Mouse (Mus musculus) G1E (cell line): ENCODE results near the gene Ccdc173. TPM values are rescaled to one million over a fixed set of nuclear protein-coding genes. Genes with fewer than 3 reads are reported as not detected.

ENCODE experiments used
- ATAC-seq: 2 replicates; pipeline ENCODE4 v1.8.0; 2016; ENCODE audit warnings: mild to moderate bottlenecking; ENCODE audit not compliant: insufficient number of reproducible peaks, poor library complexity, low FRiP score, severe bottlenecking; ENCODE audit errors: extremely low read depth
- DNase-seq: peaks from one replicate; pipeline ENCODE4 v3.0.0; 2012; ENCODE audit warnings: low spot score
- H3K27me3 ChIP-seq: 2 replicates; pipeline ENCODE4 v1.6.1; 2012; ENCODE audit warnings: mild to moderate bottlenecking, low read length, inconsistent platforms; ENCODE audit not compliant: insufficient read depth
- H3K36me3 ChIP-seq: replicated peaks from 2 replicates; pipeline ENCODE3; 2012; ENCODE audit warnings: mild to moderate bottlenecking, inconsistent platforms
- H3K4me1 ChIP-seq: 2 replicates; pipeline ENCODE4 v1.6.1; 2012; ENCODE audit warnings: low read depth, low read length, inconsistent platforms, mixed read lengths; ENCODE audit not compliant: insufficient read depth
- H3K4me3 ChIP-seq: 2 replicates; pipeline ENCODE4 v1.5.1; 2012; ENCODE audit warnings: low read depth, mild to moderate bottlenecking, inconsistent platforms, low read length, moderate library complexity, mixed read lengths
- H3K9me3 ChIP-seq: replicated peaks from 2 replicates; pipeline ENCODE4 v1.6.1; 2012; ENCODE audit warnings: inconsistent platforms
- CTCF ChIP-seq: IDR thresholded peaks from 2 replicates; pipeline ENCODE4 v1.5.1; 2012; ENCODE audit warnings: low read depth, low read length, inconsistent platforms, mixed read lengths
- GATA1 ChIP-seq: IDR thresholded peaks from 2 replicates; pipeline ENCODE4 v1.6.1; 2012; ENCODE audit warnings: borderline replicate concordance, low read length, inconsistent platforms, mixed read lengths
- GATA2 ChIP-seq: IDR thresholded peaks from 2 replicates; pipeline ENCODE4 v1.6.1; 2012; ENCODE audit warnings: low read depth, low read length, inconsistent platforms, borderline replicate concordance
- POLR2AphosphoS5 ChIP-seq: IDR thresholded peaks from 2 replicates; pipeline ENCODE4 v1.6.1; 2012; ENCODE audit warnings: low read depth, low read length, inconsistent platforms; ENCODE audit not compliant: insufficient replicate concordance
- TAL1 ChIP-seq: conservative IDR thresholded peaks from 2 replicates; pipeline ENCODE4 v1.6.1; 2012; ENCODE audit warnings: low read depth, low read length, inconsistent platforms, mixed read lengths
- polyA plus RNA-seq: library from polyadenylated mRNA; stranded (reverse); fragments of >175 nt; gene quantifications from 2 replicates; pipeline ENCODE4 v1.2.3, GENCODE M21; 2012
- total RNA-seq, 2 experiments: library from RNA; stranded (forward) in 1 of 2; stranded (reverse) in 1 of 2; fragments of 200-1000 nt in 1 of 2; fragments of >200 nt in 1 of 2; fragmentation: Nextera tagmentation in 1 of 2; gene quantifications; 2 replicates each; pipeline ENCODE4 v1.2.3; 2014 to 2017

Gene Ccdc173
- total and polyA plus RNA-seq, 3 experiments: 0.35 to 7.7 (median 6.1) TPM

- peaks cover 13% of the 10 kb centered on the region for H3K27me3 ChIP-seq
- no peak for ATAC-seq
- no peaks in the 10 kb centered on the region for H3K9me3 ChIP-seq
- peak within 1 kb of the TSS; percentile 89 for H3K4me3 ChIP-seq
- H3K4me1 ChIP-seq: peaks cover 18% of the 10 kb centered on the region
- no peak for DNase-seq
- H3K36me3 ChIP-seq: peaks cover 11% of the 10 kb centered on the region
- TF ChIP-seq TAL1 (no peak), CTCF (no peak), GATA2 (no peak), GATA1 (no peak), POLR2AphosphoS5 (no peak)
These were observed 67.1 kb downstream of the Ccdc173 start, which contains the start of gene Ppig for GRCm38 (mm10) chr2:69722273-69722649. Gene Ppig (plus strand): TSS chr2:69722545.

- Histone ChIP-seq H3K9me3 (no peaks in the 10 kb centered on the region), H3K4me1 (peaks cover 11% of the 10 kb centered on the region), H3K4me3 (no peak overlapping the region), H3K27me3 (peaks cover 13% of the 10 kb centered on the region), H3K36me3 (no peaks in the 10 kb centered on the region)
- no peak for ATAC-seq
- TF ChIP-seq GATA1: no peak
- TF ChIP-seq GATA2: no peak
- no peak for TF ChIP-seq POLR2AphosphoS5
- no peak for TF ChIP-seq TAL1
- no peak for TF ChIP-seq CTCF
- no peak for DNase-seq
These were observed 70.3 kb downstream of the Ccdc173 start for GRCm38 (mm10) chr2:69719121-69719520.

GRCm38 (mm10) chr2:69716483-69716882, 72.9 kb downstream of the Ccdc173 start:
- H3K27me3 ChIP-seq: peaks cover 13% of the 10 kb centered on the region
- H3K4me1 ChIP-seq: peaks cover 16% of the 10 kb centered on the region
- TF ChIP-seq GATA2 (no peak), TAL1 (no peak), GATA1 (no peak), CTCF (no peak), POLR2AphosphoS5 (no peak)
- H3K36me3 ChIP-seq: no peaks in the 10 kb centered on the region
- no peak for DNase-seq
- no peak overlapping the region for H3K4me3 ChIP-seq
- no peak for ATAC-seq
- no peaks in the 10 kb centered on the region for H3K9me3 ChIP-seq

GRCm38 (mm10) chr2:69714126-69714525, 75.2 kb downstream of the Ccdc173 start:
- DNase-seq: no peak
- TF ChIP-seq GATA1 (no peak), TAL1 (no peak), GATA2 (no peak), POLR2AphosphoS5 (no peak), CTCF (no peak)

GRCm38 (mm10) chr2:69713626-69714014, 75.8 kb downstream of the Ccdc173 start:
- H3K9me3 ChIP-seq: no peaks in the 10 kb centered on the region
- peak overlapping the region; percentile 95 for H3K4me3 ChIP-seq
- H3K27me3 ChIP-seq: peaks cover under 1% of the 10 kb centered on the region; the same call in 1 of the 2 replicates
- H3K4me1 ChIP-seq: peaks cover 22% of the 10 kb centered on the region
- peaks cover 18% of the 10 kb centered on the region for H3K36me3 ChIP-seq
- TF ChIP-seq POLR2AphosphoS5 (no peak), GATA2 (no peak), TAL1 (no peak), GATA1 (no peak), CTCF (no peak)
- ATAC-seq (no peak), DNase-seq (no peak)

More at GRCm38 (mm10) chr2:69714126-69714525, 75.2 kb downstream of the Ccdc173 start:
- Histone ChIP-seq H3K4me1 (peaks cover 22% of the 10 kb centered on the region), H3K27me3 (peaks cover 5% of the 10 kb centered on the region), H3K9me3 (no peaks in the 10 kb centered on the region), H3K36me3 (peaks cover 15% of the 10 kb centered on the region), H3K4me3 (no peak overlapping the region)
- no peak for ATAC-seq

- H3K4me3 ChIP-seq: peak within 1 kb of the TSS; percentile 95
- DNase-seq (peak; percentile 91), ATAC-seq (peak; percentile 99)
- peaks cover 23% of the 10 kb centered on the region for H3K36me3 ChIP-seq
- no peaks in the 10 kb centered on the region for H3K9me3 ChIP-seq
- H3K4me1 ChIP-seq: peaks cover 22% of the 10 kb centered on the region
- no peak for TF ChIP-seq CTCF
- TF ChIP-seq TAL1: no peak
- no peak for TF ChIP-seq POLR2AphosphoS5
- no peak for TF ChIP-seq GATA1
- no peak for TF ChIP-seq GATA2
- no peaks in the 10 kb centered on the region for H3K27me3 ChIP-seq
These were observed 76.3 kb downstream of the Ccdc173 start, which contains the start of gene Fastkd1 for GRCm38 (mm10) chr2:69712981-69713625. Gene Fastkd1 (minus strand): TSS chr2:69713516.
